Mouse (Mus musculus): ENCODE measurements at regions not wholly inside any gene's neighbourhood (a gene's known extent, or its start where the extent isn't known, plus 50 kb on each side); places are given as distances from the start of the nearest gene placed in this dataset.

GRCm38 (mm10) chr10:21744341-21744955 lies 137.5 kb upstream of the Sgk1 start:
- TF ChIP-seq POLR2A (IDR thresholded peaks at IDR 0.05; ENCODE audit: low read depth, low read length) (no peak), CTCF (IDR thresholded peaks at IDR 0.05; ENCODE audit: extremely low read depth, insufficient read depth, insufficient read length, insufficient replicate concordance) (no peak)

Measured in spleen, adult 2 months (tissue).